Mouse (Mus musculus) cerebellum, adult 2 months (tissue): ENCODE results near the gene Gm21969. TPM values are rescaled to one million over a fixed set of nuclear protein-coding genes. Genes with fewer than 3 reads are reported as not detected.

Experiments used
- DNase-seq, 2 experiments: peaks; one replicate each; pipeline ENCODE4 v3.0.0; 2021
- H3K27ac ChIP-seq: fragments of 200-500 bp; 2 replicates; pipeline ENCODE4 v1.5.1; 2012; ENCODE audit warnings: low read length, control low read depth, inconsistent platforms; ENCODE audit not compliant: insufficient read depth
- H3K27me3 ChIP-seq: fragments of 200-500 bp; 2 replicates; pipeline ENCODE4 v1.6.1; 2012; ENCODE audit warnings: inconsistent platforms, mild to moderate bottlenecking, low read length, moderate library complexity; ENCODE audit not compliant: control insufficient read depth, insufficient read depth
- H3K4me1 ChIP-seq: fragments of 200-500 bp; 2 replicates; pipeline ENCODE4 v1.6.1; 2011; ENCODE audit warnings: low read length; ENCODE audit not compliant: control insufficient read depth, insufficient read depth
- H3K4me3 ChIP-seq: fragments of 200-500 bp; replicated peaks from 2 replicates; pipeline ENCODE3; 2011; ENCODE audit warnings: mild to moderate bottlenecking, low read depth, low read length, control low read depth; ENCODE audit not compliant: insufficient read depth
- CTCF ChIP-seq: fragments of 200-500 bp; IDR thresholded peaks from 2 replicates; pipeline ENCODE4 v1.5.1; 2011; ENCODE audit warnings: low read depth, mild to moderate bottlenecking, control low read depth, low read length, moderate library complexity, borderline replicate concordance; ENCODE audit not compliant: insufficient read depth
- POLR2A ChIP-seq: fragments of 200-500 bp; IDR thresholded peaks from 2 replicates; pipeline ENCODE4 v1.6.1; 2011; ENCODE audit warnings: low read length, control low read depth, borderline replicate concordance; ENCODE audit not compliant: insufficient read depth
- WGBS: fragments of 180-500 bp; shearing (Covaris S2); methylation state at CpG from one replicate; pipeline ENCODE4 v1.1.7; 2018; 5-methylcytosine and 5-hydroxymethylcytosine counted together
- polyA plus RNA-seq: library from polyadenylated mRNA; depleted of rRNA; stranded (reverse); fragments of >200 nt; gene quantifications from 2 replicates; pipeline ENCODE4 v1.2.3, GENCODE M21; 2012

Gm21969 gene
- polyA plus RNA-seq, 1 experiment, result 0.05 TPM

GRCm38 (mm10) chr4:139684639-139685017 lies 81.6 kb downstream of the Gm21969 start:
- DNase-seq, result peak; percentile 19 to 57
- Histone ChIP-seq H3K4me1 (no peaks in the 10 kb centered on the region), H3K27me3 (no peaks in the 10 kb centered on the region), H3K27ac (no peak overlapping the region), H3K4me3 (no peak overlapping the region)
- WGBS, result 17% methylated on average over 3 of the region's 3 CpGs
- TF ChIP-seq CTCF (peak; percentile 79), POLR2A (no peak)

- Histone ChIP-seq H3K27me3 (no peaks in the 10 kb centered on the region), H3K4me1 (no peaks in the 10 kb centered on the region), H3K27ac (no peak overlapping the region), H3K4me3 (no peak overlapping the region)
- no peak for DNase-seq
- TF ChIP-seq POLR2A, result no peak
- TF ChIP-seq CTCF, result no peak
- 74% methylated on average over 9 of the region's 9 CpGs for WGBS
Observed at GRCm38 (mm10) chr4:139688058-139688457, 85.1 kb downstream of the Gm21969 start.

- Histone ChIP-seq H3K27me3 (no peaks in the 10 kb centered on the region), H3K27ac (no peak overlapping the region), H3K4me3 (no peak overlapping the region), H3K4me1 (no peaks in the 10 kb centered on the region)
- WGBS, result 31% methylated on average over 7 of the region's 7 CpGs
- no peak for DNase-seq
- TF ChIP-seq CTCF (no peak), POLR2A (no peak)
Observed at GRCm38 (mm10) chr4:139689627-139690269, 86.8 kb downstream of the Gm21969 start.

- WGBS, result 46% methylated on average over 5 of the region's 5 CpGs
- no peak overlapping the region for H3K27ac ChIP-seq
- no peak overlapping the region for H3K4me3 ChIP-seq
- no peaks in the 10 kb centered on the region for H3K27me3 ChIP-seq
- no peaks in the 10 kb centered on the region for H3K4me1 ChIP-seq
- TF ChIP-seq CTCF, result no peak
- TF ChIP-seq POLR2A, result no peak
- DNase-seq, result no peak
Observed at GRCm38 (mm10) chr4:139693315-139693714, 90.3 kb downstream of the Gm21969 start.

- TF ChIP-seq POLR2A (no peak), CTCF (no peak)
- WGBS, result 20% methylated on average over 9 of the region's 9 CpGs
- DNase-seq, result no peak
- H3K4me1 ChIP-seq, result no peaks in the 10 kb centered on the region
- H3K4me3 ChIP-seq, result no peak overlapping the region
- no peaks in the 10 kb centered on the region for H3K27me3 ChIP-seq
- no peak overlapping the region for H3K27ac ChIP-seq
Observed at GRCm38 (mm10) chr4:139697755-139698154, 94.8 kb downstream of the Gm21969 start.

- WGBS, result 34% methylated on average over 8 of the region's 8 CpGs
- no peaks in the 10 kb centered on the region for H3K27me3 ChIP-seq
Observed at GRCm38 (mm10) chr4:139698602-139699001, 95.6 kb downstream of the Gm21969 start.

GRCm38 (mm10) chr4:139702914-139703313 lies 99.9 kb downstream of the Gm21969 start:
- DNase-seq, result no peak
- no peak overlapping the region for H3K27ac ChIP-seq
- WGBS, result 71% methylated on average over 4 of the region's 4 CpGs
- H3K4me1 ChIP-seq, result no peaks in the 10 kb centered on the region
- TF ChIP-seq POLR2A (no peak), CTCF (no peak)
- no peaks in the 10 kb centered on the region for H3K27me3 ChIP-seq
- H3K4me3 ChIP-seq, result no peak overlapping the region

More at GRCm38 (mm10) chr4:139698602-139699001, 95.6 kb downstream of the Gm21969 start:
- Histone ChIP-seq H3K4me1 (no peaks in the 10 kb centered on the region), H3K4me3 (no peak overlapping the region), H3K27ac (no peak overlapping the region)
- no peak for TF ChIP-seq POLR2A
- TF ChIP-seq CTCF, result no peak
- no peak for DNase-seq

- WGBS, result 85% methylated on average over 11 of the region's 11 CpGs
Observed at GRCm38 (mm10) chr4:139703468-139703867, 100.5 kb downstream of the Gm21969 start.

More at GRCm38 (mm10) chr4:139703468-139703867, 100.5 kb downstream of the Gm21969 start:
- Histone ChIP-seq H3K27me3 (no peaks in the 10 kb centered on the region), H3K4me1 (no peaks in the 10 kb centered on the region), H3K27ac (no peak overlapping the region), H3K4me3 (no peak overlapping the region)
- TF ChIP-seq CTCF (no peak), POLR2A (no peak)
- DNase-seq, result no peak
